Mouse (Mus musculus) leukemia stem cell, adult 10-12 weeks (primary cell): ENCODE data around the gene Olfr1484. TPM values are rescaled to one million over a fixed set of nuclear protein-coding genes. Genes with fewer than 3 reads are reported as not detected.

Experiments used
- polyA plus RNA-seq: library from polyadenylated mRNA; stranded (reverse); fragments of >175 nt; gene quantifications from 2 replicates; pipeline ENCODE4 v1.2.3, GENCODE M21; 2012; ENCODE audit warnings: low replicate concordance

The Olfr1484 gene
- polyA plus RNA-seq: not detected in 2 replicates

GRCm38 (mm10) chr19:13583211-13583610 lies at the start of gene Olfr1484:
TSS of gene Olfr1484 (plus strand) at chr19:13583511.

GRCm38 (mm10) chr19:13617075-13617474 lies 33.8 kb downstream of the Olfr1484 start, which contains the start of gene Olfr1487:
TSS of gene Olfr1487 (plus strand) at chr19:13617375.

GRCm38 (mm10) chr19:13631321-13631720 lies 48.0 kb downstream of the Olfr1484 start, which contains the start of gene Olfr1489:
TSS of gene Olfr1489 (plus strand) at chr19:13631621.

Other genes starting within 250 kb of the Olfr1484 start
- not detected in 2 replicates for gene Olfr1466, start 244.6 kb upstream of the Olfr1484 start, polyA plus RNA-seq
- 0.19 TPM in 1 of 2 replicates, not detected in the other for gene Olfr1467, start 221.3 kb upstream of the Olfr1484 start, polyA plus RNA-seq
- gene Olfr1469, start 175.7 kb upstream of the Olfr1484 start, polyA plus RNA-seq: not detected in 2 replicates
- 0.09 TPM in 1 of 2 replicates, not detected in the other for gene Olfr1471, start 140.1 kb upstream of the Olfr1484 start, polyA plus RNA-seq
- not detected in 2 replicates for gene Olfr1472, start 127.4 kb upstream of the Olfr1484 start, polyA plus RNA-seq
- not detected in 2 replicates for gene Olfr1474, start 113.9 kb upstream of the Olfr1484 start, polyA plus RNA-seq
- not detected in 2 replicates for gene Olfr1475, start 103.3 kb upstream of the Olfr1484 start, polyA plus RNA-seq
- not detected in 2 replicates for gene Olfr1477, start 83.0 kb upstream of the Olfr1484 start, polyA plus RNA-seq
- gene Olfr1480, start 55.6 kb upstream of the Olfr1484 start, polyA plus RNA-seq: not detected in 2 replicates
- not detected in 2 replicates for gene Olfr1487, start 33.9 kb downstream of the Olfr1484 start, polyA plus RNA-seq
- not detected in 2 replicates for gene Olfr1489, start 48.1 kb downstream of the Olfr1484 start, polyA plus RNA-seq
- not detected in 2 replicates for gene Olfr1490, start 67.6 kb downstream of the Olfr1484 start, polyA plus RNA-seq
- gene Olfr1491, start 113.8 kb downstream of the Olfr1484 start, polyA plus RNA-seq: not detected in 2 replicates
- gene Olfr1493-ps1, start 139.8 kb downstream of the Olfr1484 start, polyA plus RNA-seq: not detected in 2 replicates
- gene Olfr1494, start 156.2 kb downstream of the Olfr1484 start, polyA plus RNA-seq: not detected in 2 replicates
- gene Olfr1495, start 181.1 kb downstream of the Olfr1484 start, polyA plus RNA-seq: not detected in 2 replicates
- gene Olfr1496, start 194.4 kb downstream of the Olfr1484 start, polyA plus RNA-seq: not detected in 2 replicates
- not detected in 2 replicates for gene Olfr1497, start 214.7 kb downstream of the Olfr1484 start, polyA plus RNA-seq
- gene Olfr1499, start 235.9 kb downstream of the Olfr1484 start, polyA plus RNA-seq: not detected in 2 replicates
- gene Olfr1500, start 247.0 kb downstream of the Olfr1484 start, polyA plus RNA-seq: not detected in 2 replicates